Mouse (Mus musculus): Measurements from ENCODE around the gene Cpeb4. TPM values are rescaled to one million over a fixed set of nuclear protein-coding genes. Genes with fewer than 3 reads are reported as not detected.

The Cpeb4 gene
- polyA plus RNA-seq, 1 experiment = 28.8 TPM

DNA sequence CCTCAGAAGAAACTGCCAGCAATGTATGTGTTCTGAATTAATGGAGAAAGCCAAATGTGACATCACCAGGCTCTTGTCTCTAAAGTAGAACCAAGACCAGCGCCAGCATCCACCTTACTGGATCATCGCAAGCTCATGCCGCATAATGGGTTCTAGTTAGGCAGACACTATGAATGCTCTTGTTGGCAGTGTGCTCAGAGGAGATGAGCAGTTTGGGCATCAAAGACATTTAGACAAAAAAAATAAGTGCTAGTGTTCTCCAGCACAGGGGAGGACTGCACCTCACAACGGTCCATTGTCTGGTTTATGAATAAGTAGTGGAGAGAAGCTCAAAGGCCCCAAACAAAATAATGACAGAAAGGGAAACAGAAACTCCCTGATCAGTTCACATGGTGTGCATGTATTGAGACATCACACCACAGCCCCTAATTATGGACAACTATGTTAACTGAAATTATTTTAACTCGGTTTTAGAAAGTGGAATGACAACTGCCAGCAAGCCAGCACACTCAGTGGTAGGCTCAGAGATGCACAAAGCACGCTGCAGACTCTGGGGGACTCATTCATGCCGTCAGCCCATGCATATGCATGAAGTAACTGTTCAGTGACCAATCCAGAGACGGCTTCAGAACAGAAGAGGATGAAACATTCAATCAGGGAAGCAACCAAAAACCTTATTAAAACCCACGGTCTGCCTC, 25.1 kb upstream of the Cpeb4 start:
- Histone ChIP-seq H3K4me1 (ENCODE audit: control insufficient read depth, insufficient read depth, low read length) (no peaks in the 10 kb centered on the region), H3K27me3 (ENCODE audit: control insufficient read depth, insufficient read depth, low read length) (no peaks in the 10 kb centered on the region), H3K36me3 (ENCODE audit: control insufficient read depth, insufficient read depth, low read length) (no peaks in the 10 kb centered on the region), H3K4me3 (ENCODE audit: control insufficient read depth, low read depth, low read length) (no peak overlapping the region), H3K27ac (ENCODE audit: control insufficient read depth, insufficient read depth, low read depth, low read length) (no peak overlapping the region)
- TF ChIP-seq CTCF (IDR thresholded peaks at IDR 0.05; ENCODE audit: control insufficient read depth, insufficient read depth, insufficient replicate concordance, low read depth, low read length) (no peak), POLR2A (IDR thresholded peaks at IDR 0.05; ENCODE audit: control insufficient read depth, low read depth, low read length) (no peak)

DNA sequence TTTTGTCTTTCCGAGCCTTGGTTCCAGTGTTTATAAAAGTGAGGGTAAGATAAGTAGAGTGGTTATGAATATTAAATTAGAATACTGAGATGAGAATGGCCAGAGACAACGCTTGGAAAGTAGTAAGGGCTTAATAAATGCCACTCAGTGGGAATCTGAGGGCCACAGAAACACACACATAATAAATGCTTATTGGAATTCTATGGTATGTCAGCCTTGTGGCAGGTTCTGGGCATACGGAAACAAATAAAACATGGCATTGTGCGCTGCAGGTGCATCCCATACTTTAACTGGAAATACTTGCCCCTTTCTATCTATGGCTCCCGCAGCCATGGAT, 24.6 kb upstream of the Cpeb4 start:
- no peaks in the 10 kb centered on the region for H3K4me1 ChIP-seq (ENCODE audit: control insufficient read depth, insufficient read depth, low read length)
- no peak overlapping the region for H3K27ac ChIP-seq (ENCODE audit: control insufficient read depth, insufficient read depth, low read depth, low read length)
- no peaks in the 10 kb centered on the region for H3K36me3 ChIP-seq (ENCODE audit: control insufficient read depth, insufficient read depth, low read length)
- H3K27me3 ChIP-seq (ENCODE audit: control insufficient read depth, insufficient read depth, low read length) = no peaks in the 10 kb centered on the region
- TF ChIP-seq POLR2A (IDR thresholded peaks at IDR 0.05; ENCODE audit: control insufficient read depth, low read depth, low read length) = no peak
- no peak for TF ChIP-seq CTCF (IDR thresholded peaks at IDR 0.05; ENCODE audit: control insufficient read depth, insufficient read depth, insufficient replicate concordance, low read depth, low read length)
- H3K4me3 ChIP-seq (ENCODE audit: control insufficient read depth, low read depth, low read length) = no peak overlapping the region

DNA sequence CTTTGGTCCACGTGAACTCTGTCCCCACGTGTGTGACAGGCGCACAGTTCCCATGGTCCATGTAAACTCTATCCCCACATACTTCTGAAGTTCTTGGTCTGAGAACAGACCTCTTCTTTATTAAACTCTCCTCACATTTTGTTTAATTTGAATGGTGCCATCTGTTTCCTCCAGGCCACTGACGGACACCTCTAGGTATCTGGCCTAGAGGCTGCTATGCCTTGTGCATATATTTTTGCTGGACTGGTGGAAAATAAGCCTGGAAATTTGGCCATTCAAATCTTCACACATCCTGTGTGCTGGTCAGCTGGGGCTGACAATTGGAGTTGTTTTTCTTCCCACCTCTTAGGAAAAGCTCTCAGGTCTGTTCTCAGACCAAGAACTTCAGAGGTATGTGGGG, 23.3 kb upstream of the Cpeb4 start:
- H3K27ac ChIP-seq (ENCODE audit: control insufficient read depth, insufficient read depth, low read depth, low read length) = no peak overlapping the region
- H3K36me3 ChIP-seq (ENCODE audit: control insufficient read depth, insufficient read depth, low read length) = no peaks in the 10 kb centered on the region
- H3K4me3 ChIP-seq (ENCODE audit: control insufficient read depth, low read depth, low read length) = no peak overlapping the region
- H3K4me1 ChIP-seq (ENCODE audit: control insufficient read depth, insufficient read depth, low read length) = no peaks in the 10 kb centered on the region
- no peaks in the 10 kb centered on the region for H3K27me3 ChIP-seq (ENCODE audit: control insufficient read depth, insufficient read depth, low read length)
- TF ChIP-seq POLR2A (IDR thresholded peaks at IDR 0.05; ENCODE audit: control insufficient read depth, low read depth, low read length) = no peak
- no peak for TF ChIP-seq CTCF (IDR thresholded peaks at IDR 0.05; ENCODE audit: control insufficient read depth, insufficient read depth, insufficient replicate concordance, low read depth, low read length)

DNA sequence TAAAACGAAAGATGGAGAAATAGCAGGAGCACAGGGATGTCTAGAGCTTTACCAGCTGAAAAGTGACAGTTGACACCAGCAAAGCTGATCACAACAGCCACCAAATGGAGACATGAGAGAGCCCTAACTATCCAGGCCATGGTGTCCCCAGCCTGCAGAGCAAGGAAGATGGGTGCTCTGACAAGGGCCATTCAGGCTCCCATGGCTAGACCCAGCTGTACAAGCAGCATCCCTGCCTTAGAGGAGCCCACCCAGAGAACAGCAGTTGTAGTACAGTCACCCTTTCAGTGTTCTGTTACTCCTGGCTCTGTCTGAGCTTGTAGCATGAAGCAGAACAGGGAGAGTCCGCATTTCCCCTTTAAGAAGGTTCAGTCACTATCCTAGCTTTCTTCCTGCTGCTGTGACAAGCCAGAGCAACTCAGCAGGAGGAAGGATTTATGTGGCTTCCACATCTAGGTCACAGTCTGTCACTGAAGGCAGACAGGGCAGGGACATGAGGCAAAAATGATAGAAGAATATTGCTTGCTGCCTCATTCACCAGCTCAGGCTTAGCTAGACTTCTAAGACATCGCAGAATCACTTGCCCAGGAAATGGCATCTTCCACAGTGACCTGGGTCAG, 21.7 kb upstream of the Cpeb4 start:
- Histone ChIP-seq H3K4me1 (ENCODE audit: control insufficient read depth, insufficient read depth, low read length) (no peaks in the 10 kb centered on the region), H3K27ac (ENCODE audit: control insufficient read depth, insufficient read depth, low read depth, low read length) (no peak overlapping the region), H3K4me3 (ENCODE audit: control insufficient read depth, low read depth, low read length) (no peak overlapping the region), H3K36me3 (ENCODE audit: control insufficient read depth, insufficient read depth, low read length) (no peaks in the 10 kb centered on the region), H3K27me3 (ENCODE audit: control insufficient read depth, insufficient read depth, low read length) (no peaks in the 10 kb centered on the region)
- TF ChIP-seq POLR2A (IDR thresholded peaks at IDR 0.05; ENCODE audit: control insufficient read depth, low read depth, low read length) (no peak), CTCF (IDR thresholded peaks at IDR 0.05; ENCODE audit: control insufficient read depth, insufficient read depth, insufficient replicate concordance, low read depth, low read length) (no peak)

DNA sequence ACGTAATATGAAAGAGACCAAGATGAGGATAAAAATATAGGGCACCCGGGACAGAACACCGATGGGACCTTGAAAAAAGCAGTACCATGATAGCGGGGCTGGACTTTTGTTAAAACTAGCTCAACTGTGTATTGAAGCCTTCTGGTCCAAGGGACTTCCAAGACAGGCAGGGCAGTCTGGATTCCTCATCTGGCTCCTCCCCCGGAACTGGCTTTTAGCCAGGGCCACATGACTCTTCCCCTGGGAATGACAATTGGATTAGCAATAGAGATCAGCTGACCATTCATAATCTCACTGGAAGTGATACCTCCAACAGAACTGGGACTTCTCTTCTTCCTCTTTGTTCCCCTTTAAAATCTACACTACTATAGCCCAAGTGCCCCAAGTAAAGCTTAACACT, 21.0 kb upstream of the Cpeb4 start:
- H3K27ac ChIP-seq (ENCODE audit: control insufficient read depth, insufficient read depth, low read depth, low read length) = no peak overlapping the region
- H3K4me1 ChIP-seq (ENCODE audit: control insufficient read depth, insufficient read depth, low read length) = no peaks in the 10 kb centered on the region
- TF ChIP-seq POLR2A (IDR thresholded peaks at IDR 0.05; ENCODE audit: control insufficient read depth, low read depth, low read length) (no peak), CTCF (IDR thresholded peaks at IDR 0.05; ENCODE audit: control insufficient read depth, insufficient read depth, insufficient replicate concordance, low read depth, low read length) (no peak)
- H3K27me3 ChIP-seq (ENCODE audit: control insufficient read depth, insufficient read depth, low read length) = no peaks in the 10 kb centered on the region
- H3K4me3 ChIP-seq (ENCODE audit: control insufficient read depth, low read depth, low read length) = no peak overlapping the region
- no peaks in the 10 kb centered on the region for H3K36me3 ChIP-seq (ENCODE audit: control insufficient read depth, insufficient read depth, low read length)

DNA sequence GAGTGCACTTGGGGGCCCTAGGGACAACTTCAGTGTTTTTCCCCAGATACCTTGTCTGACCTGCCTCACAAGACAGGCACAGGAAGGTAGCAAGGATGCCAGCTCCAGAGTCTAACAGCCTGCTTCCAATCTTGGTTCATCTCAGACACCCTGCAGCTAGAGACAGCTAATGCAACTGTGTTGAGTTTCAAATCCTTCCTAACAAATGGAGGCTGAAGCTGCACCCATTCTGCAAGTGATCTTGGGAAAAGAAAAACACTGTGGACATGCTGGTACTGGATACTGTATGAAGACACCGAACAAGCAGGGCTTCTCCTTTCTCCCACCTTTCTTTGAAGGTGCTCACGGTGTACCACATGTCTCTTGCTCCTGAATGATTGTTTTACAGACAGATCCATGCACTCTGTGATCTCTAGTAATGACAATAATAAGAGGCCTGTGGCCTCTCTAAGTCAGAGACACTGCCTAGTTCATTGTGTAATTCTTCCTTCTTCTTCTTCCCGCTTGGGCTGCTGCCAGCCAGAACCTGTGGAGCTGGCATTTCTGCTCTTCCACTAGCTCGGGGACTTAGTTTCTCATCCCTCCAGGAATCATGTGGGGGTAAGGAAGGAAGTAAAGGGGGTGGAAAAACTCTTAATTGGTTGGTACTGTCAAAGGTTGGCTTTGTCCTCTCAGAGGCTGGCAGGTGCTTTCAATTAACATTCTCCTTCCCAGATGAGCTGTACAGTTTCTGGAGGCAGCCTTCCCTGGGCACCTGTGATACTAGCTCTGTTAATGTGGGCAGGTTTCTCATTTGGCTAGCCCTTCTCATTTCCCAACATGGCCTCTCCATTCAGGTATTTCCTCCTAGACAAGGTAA, 20.1 kb upstream of the Cpeb4 start:
- TF ChIP-seq POLR2A (IDR thresholded peaks at IDR 0.05; ENCODE audit: control insufficient read depth, low read depth, low read length) (no peak), CTCF (IDR thresholded peaks at IDR 0.05; ENCODE audit: control insufficient read depth, insufficient read depth, insufficient replicate concordance, low read depth, low read length) (no peak)

DNA sequence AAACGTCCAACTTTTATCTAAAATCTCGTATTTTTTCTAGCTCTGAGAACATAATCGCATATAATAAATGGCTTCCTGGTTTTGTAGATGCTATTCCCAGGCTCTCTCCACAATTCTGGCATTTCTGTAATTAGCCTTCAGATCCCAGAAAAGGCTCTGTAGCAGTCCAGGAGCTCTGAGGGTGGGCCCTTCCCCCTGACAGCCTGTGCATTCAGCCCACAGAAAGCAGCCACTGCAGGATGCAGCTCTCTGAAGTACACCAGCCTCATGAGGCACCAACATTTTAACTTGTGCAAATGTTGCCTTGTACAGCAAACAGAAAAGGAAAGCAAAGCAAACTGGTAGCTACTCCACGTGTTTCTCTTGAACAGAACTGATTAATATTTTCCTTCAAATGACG, 17.1 kb upstream of the Cpeb4 start:
- Histone ChIP-seq H3K4me3 (ENCODE audit: control insufficient read depth, low read depth, low read length) (no peak overlapping the region), H3K36me3 (ENCODE audit: control insufficient read depth, insufficient read depth, low read length) (no peaks in the 10 kb centered on the region), H3K27ac (ENCODE audit: control insufficient read depth, insufficient read depth, low read depth, low read length) (no peak overlapping the region), H3K4me1 (ENCODE audit: control insufficient read depth, insufficient read depth, low read length) (no peaks in the 10 kb centered on the region), H3K27me3 (ENCODE audit: control insufficient read depth, insufficient read depth, low read length) (no peaks in the 10 kb centered on the region)
- no peak for TF ChIP-seq CTCF (IDR thresholded peaks at IDR 0.05; ENCODE audit: control insufficient read depth, insufficient read depth, insufficient replicate concordance, low read depth, low read length)
- no peak for TF ChIP-seq POLR2A (IDR thresholded peaks at IDR 0.05; ENCODE audit: control insufficient read depth, low read depth, low read length)

More for the DNA sequence above, 20.1 kb upstream of the Cpeb4 start:
- Histone ChIP-seq H3K27me3 (ENCODE audit: control insufficient read depth, insufficient read depth, low read length) (no peaks in the 10 kb centered on the region), H3K4me3 (ENCODE audit: control insufficient read depth, low read depth, low read length) (no peak overlapping the region), H3K27ac (ENCODE audit: control insufficient read depth, insufficient read depth, low read depth, low read length) (no peak overlapping the region), H3K36me3 (ENCODE audit: control insufficient read depth, insufficient read depth, low read length) (no peaks in the 10 kb centered on the region), H3K4me1 (ENCODE audit: control insufficient read depth, insufficient read depth, low read length) (no peaks in the 10 kb centered on the region)
